Mouse (Mus musculus): ENCODE results near the gene Shisal2b.
A peak's percentile ranks its signal among the peaks of the same experiment; 100 is the strongest.
"Not testable (repeated sequence)": the region's sequence is repeated elsewhere in the genome, so short reads cannot be mapped to it uniquely, and the experiment has no call there.

The Shisal2b gene

GRCm38 (mm10) chr13:104863127-104863979, at the start of gene Shisal2b:
Gene Shisal2b, minus strand, starts transcription at chr13:104863893.
- peak; percentile 27 for DNase-seq

- not testable (repeated sequence) for DNase-seq
Measured at GRCm38 (mm10) chr13:104911626-104912025, 47.9 kb upstream of the Shisal2b start.

GRCm38 (mm10) chr13:104911006-104911405, 47.3 kb upstream of the Shisal2b start:
- DNase-seq, result not testable (repeated sequence)

- no peak for DNase-seq
Measured at GRCm38 (mm10) chr13:104908691-104909090, 45.0 kb upstream of the Shisal2b start.

- DNase-seq, result no peak
Measured at GRCm38 (mm10) chr13:104894771-104895170, 31.1 kb upstream of the Shisal2b start.

GRCm38 (mm10) chr13:104892337-104892736, 28.6 kb upstream of the Shisal2b start:
- no peak for DNase-seq

GRCm38 (mm10) chr13:104886308-104887032, 22.8 kb upstream of the Shisal2b start:
- DNase-seq, result no peak

- DNase-seq, result no peak
Measured at GRCm38 (mm10) chr13:104883566-104884249, 20.0 kb upstream of the Shisal2b start.

GRCm38 (mm10) chr13:104878508-104878907, 14.8 kb upstream of the Shisal2b start:
- DNase-seq, result no peak

- no peak for DNase-seq
Measured at GRCm38 (mm10) chr13:104869907-104870306, 6.2 kb upstream of the Shisal2b start.

- no peak for DNase-seq
Measured at GRCm38 (mm10) chr13:104866726-104867125, 3.0 kb upstream of the Shisal2b start.

GRCm38 (mm10) chr13:104853645-104854044, 10.0 kb downstream of the Shisal2b start:
- no peak for DNase-seq

- DNase-seq, result no peak
Measured at GRCm38 (mm10) chr13:104843295-104844089, 20.2 kb downstream of the Shisal2b start.

- DNase-seq, result no peak
Measured at GRCm38 (mm10) chr13:104841937-104842336, 21.8 kb downstream of the Shisal2b start.

GRCm38 (mm10) chr13:104837628-104838027, 26.1 kb downstream of the Shisal2b start:
- DNase-seq, result no peak

- DNase-seq, result no peak
Measured at GRCm38 (mm10) chr13:104832811-104833210, 30.9 kb downstream of the Shisal2b start.

- no peak for DNase-seq
Measured at GRCm38 (mm10) chr13:104825470-104825869, 38.2 kb downstream of the Shisal2b start.

GRCm38 (mm10) chr13:104822411-104822838, 41.3 kb downstream of the Shisal2b start:
- no peak for DNase-seq

GRCm38 (mm10) chr13:104821908-104822307, 41.8 kb downstream of the Shisal2b start:
- no peak for DNase-seq

GRCm38 (mm10) chr13:104821192-104821591, 42.5 kb downstream of the Shisal2b start:
- DNase-seq, result no peak

- DNase-seq, result no peak
Measured at GRCm38 (mm10) chr13:104817696-104818095, 46.0 kb downstream of the Shisal2b start.

Data from right cerebral cortex, postnatal 25 days (tissue).